Mouse (Mus musculus): ENCODE data around the gene Rnls.
"Not testable (repeated sequence)": the region's sequence is repeated elsewhere in the genome, so short reads cannot be mapped to it uniquely, and the experiment has no call there.

Rnls gene

GRCm38 (mm10) chr19:33391651-33392382 is at the start of gene Rnls:
Gene Rnls (minus strand): TSS chr19:33392295.
- DNase-seq (ENCODE audit: low read depth in 2 of 2, low spot score in 2 of 2), result peak; percentile 45 to 47

DNA sequence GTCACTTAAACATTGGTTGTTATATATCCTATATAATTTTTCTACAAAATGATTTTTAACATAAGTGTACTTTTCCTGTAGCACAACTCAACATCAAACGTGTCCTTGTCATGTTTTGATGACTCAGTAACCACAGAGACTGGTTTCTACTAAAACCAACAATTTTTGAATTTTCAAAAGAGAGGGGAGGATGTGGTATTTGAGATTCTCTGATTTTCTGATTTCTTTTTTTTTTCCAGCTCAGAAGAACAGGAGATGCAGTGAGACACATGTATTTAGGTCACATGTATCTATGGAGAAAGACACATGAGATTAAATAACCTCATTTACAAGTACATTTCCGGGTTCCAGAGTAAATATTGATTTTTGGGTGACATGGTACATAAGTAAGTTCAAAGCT is 37.4 kb upstream of the Rnls start:
- DNase-seq (ENCODE audit: low read depth in 2 of 2, low spot score in 2 of 2), result peak in 1 of 2 experiments; percentile 3

DNA sequence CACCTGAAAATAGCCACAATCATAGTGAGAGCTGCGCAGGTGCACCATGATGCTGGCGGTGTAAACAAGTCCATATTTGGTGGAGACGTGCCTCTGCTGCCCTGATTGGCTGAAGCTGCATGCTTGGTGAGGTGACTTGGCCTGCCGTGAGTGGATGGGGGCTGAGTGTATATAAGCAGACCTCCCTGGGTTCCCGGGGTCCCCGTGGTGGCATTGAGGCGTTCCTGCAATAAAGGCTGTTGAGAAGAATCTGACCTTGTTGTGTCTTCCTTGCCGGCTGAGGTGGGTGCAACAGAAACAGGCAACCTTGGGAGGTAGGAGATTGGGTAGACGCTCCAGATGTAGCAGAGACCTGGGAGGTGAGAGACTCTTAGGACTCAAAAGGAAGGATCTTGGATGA is 27.3 kb upstream of the Rnls start:
- not testable (repeated sequence) for DNase-seq (ENCODE audit: low read depth in 2 of 2, low spot score in 2 of 2)

DNA sequence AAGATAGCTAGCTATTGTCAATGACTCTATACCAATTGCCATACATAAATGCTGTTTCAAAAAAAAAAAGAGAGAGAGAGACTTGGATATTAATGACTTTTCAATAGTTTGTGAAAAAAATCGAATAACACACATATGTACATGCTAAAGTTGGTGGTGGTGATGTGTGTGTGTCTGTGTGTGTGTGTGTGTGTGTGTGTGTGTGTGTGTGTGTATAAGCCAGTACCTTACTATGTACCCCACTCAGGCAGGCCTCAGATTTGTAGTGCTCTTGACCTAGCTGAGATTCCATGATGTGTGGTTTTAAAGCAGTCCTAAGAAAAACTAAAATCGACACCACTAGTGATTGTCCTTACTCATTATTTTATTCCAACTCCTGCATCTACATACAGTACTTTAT is 11.3 kb downstream of the Rnls start:
- no peak for DNase-seq (ENCODE audit: low read depth in 2 of 2, low spot score in 2 of 2)

GRCm38 (mm10) chr19:33380386-33380785 is 11.7 kb downstream of the Rnls start:
- peak in 1 of 2 experiments; percentile 5 for DNase-seq (ENCODE audit: low read depth in 2 of 2, low spot score in 2 of 2)

GRCm38 (mm10) chr19:33368808-33369207 is 23.3 kb downstream of the Rnls start:
- DNase-seq (ENCODE audit: low read depth in 2 of 2, low spot score in 2 of 2), result no peak

DNA sequence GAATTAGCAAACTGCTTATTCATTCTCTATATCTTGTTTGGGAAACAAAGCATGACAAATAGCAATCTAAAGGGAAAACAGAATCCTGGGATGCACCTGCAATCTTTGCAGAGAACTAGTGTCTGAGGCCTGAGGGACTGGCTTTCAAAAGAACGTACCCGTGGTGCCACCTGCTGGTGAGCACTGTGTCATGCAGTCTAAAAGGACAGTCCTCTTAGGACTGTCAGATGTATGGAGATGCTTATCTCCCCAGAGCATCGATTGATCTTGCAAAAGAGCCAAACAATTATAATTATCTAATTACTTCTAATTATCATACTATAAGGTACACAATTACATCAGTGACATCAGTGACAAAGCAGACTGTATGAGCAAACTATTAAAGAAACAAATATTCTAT is 25.4 kb downstream of the Rnls start:
- DNase-seq (ENCODE audit: low read depth in 2 of 2, low spot score in 2 of 2), result peak; percentile 40 to 65

DNA sequence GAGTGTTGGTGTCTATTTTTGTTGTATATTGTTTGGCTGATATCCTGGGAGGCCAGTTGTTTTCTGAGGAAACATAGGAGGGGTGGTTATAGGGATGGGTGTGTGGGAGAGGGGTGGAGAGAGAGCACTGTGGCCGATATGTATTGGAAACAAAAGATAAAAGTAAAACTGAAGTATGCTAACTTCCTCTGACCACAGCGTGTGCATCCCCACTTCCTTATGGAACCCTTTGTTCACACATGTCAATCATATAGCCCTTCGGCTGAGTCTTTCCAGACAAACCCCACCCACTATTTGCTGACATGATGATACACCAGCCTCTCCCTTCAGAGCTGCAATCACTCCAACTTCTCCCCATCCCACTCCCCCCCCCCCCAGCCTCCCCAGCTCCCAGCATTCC is 35.1 kb downstream of the Rnls start:
- DNase-seq (ENCODE audit: low read depth in 2 of 2, low spot score in 2 of 2), result no peak

GRCm38 (mm10) chr19:33340119-33340518 is 52.0 kb downstream of the Rnls start:
- DNase-seq (ENCODE audit: low read depth in 2 of 2, low spot score in 2 of 2), result no peak

- no peak for DNase-seq (ENCODE audit: low read depth in 2 of 2, low spot score in 2 of 2)
Measured at GRCm38 (mm10) chr19:33326706-33327641, 65.1 kb downstream of the Rnls start.

GRCm38 (mm10) chr19:33318785-33319184 is 73.3 kb downstream of the Rnls start:
- no peak for DNase-seq (ENCODE audit: low read depth in 2 of 2, low spot score in 2 of 2)

- DNase-seq (ENCODE audit: low read depth in 2 of 2, low spot score in 2 of 2), result no peak
Measured at GRCm38 (mm10) chr19:33317130-33317529, 75.0 kb downstream of the Rnls start.

GRCm38 (mm10) chr19:33299726-33300292 is 92.3 kb downstream of the Rnls start:
- no peak for DNase-seq (ENCODE audit: low read depth in 2 of 2, low spot score in 2 of 2)

DNA sequence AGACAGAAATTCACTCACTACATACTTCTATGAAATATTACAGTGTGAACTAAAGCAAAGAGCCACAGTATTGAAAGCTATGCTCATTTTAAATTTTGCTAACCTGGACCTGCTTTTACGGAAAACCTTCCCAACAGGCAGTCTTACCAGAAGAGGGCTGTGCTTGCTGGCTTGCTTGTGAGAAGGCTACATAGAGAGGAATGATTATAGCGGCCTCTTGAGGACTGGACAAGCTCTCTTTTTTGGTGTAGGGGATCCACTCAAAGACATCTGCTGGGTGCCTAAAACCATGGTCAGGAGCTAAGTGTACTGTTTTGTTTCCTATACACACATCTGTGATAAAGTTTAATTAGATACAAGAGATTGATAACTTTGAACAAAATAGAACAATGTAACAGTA is 95.8 kb downstream of the Rnls start:
- no peak for DNase-seq (ENCODE audit: low read depth in 2 of 2, low spot score in 2 of 2)

GRCm38 (mm10) chr19:33282985-33283384 is 109.1 kb downstream of the Rnls start:
- DNase-seq (ENCODE audit: low read depth in 2 of 2, low spot score in 2 of 2), result no peak

DNA sequence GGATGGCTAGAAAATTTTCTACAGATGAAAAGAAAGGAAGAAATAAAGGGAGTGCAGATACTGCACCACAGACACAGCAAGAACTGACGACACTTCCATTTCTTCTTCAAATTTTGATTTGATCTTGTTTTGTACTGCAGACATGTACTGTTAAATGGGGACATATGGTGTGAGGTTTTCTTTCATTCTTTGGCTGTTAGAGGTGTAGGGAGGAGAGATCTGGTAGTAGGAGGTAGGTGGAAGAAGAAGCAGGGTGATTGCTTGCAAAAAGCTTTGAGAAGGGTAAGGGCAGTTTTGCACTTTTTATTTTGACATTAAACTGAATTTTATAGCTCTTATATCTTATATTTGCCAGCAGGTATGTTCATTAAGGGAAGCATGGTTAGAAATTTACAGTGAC is 115.7 kb downstream of the Rnls start:
- no peak for DNase-seq (ENCODE audit: low read depth in 2 of 2, low spot score in 2 of 2)

- DNase-seq (ENCODE audit: low read depth in 2 of 2, low spot score in 2 of 2), result no peak
Measured at GRCm38 (mm10) chr19:33273676-33274075, 118.4 kb downstream of the Rnls start.

DNA sequence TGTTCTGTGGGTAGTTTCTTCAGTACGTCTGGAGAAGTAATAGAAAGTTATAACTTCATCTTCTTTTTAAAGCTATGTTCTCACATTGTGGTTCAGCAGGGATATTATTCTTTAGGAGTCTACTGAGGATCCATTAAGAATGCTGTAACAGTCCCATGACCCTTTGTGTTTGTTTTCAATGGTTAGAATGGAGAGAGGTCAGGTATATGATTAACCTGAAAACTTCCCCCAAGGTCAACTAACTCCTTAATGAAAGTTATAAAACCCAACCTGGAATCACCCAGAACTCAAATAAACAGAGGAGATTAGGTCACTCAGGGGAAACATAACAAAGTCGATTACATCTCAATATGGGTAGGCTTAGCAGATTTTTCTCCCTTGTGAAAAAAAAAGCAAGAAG is 120.5 kb downstream of the Rnls start:
- no peak for DNase-seq (ENCODE audit: low read depth in 2 of 2, low spot score in 2 of 2)

- DNase-seq (ENCODE audit: low read depth in 2 of 2, low spot score in 2 of 2), result no peak
Measured at GRCm38 (mm10) chr19:33270231-33270630, 121.9 kb downstream of the Rnls start.

DNA sequence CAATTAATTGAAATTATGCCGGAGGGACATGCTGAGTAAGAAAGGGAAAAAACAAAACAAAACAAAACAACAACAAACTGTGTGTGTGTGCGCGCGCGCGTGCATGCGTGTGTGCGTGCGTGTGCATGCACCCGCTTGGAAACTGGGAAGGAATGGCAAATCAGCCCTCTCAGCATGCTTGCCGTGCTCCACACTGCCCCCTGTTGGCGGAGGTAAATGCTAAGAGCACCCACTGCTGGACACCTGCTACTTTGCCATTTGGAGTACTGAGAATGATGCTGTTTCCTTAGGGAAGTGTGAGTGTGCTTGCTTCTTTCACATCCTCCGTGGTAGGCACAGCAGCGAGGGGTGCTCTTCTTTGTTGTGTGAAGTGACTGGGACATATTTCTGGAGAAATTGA is 124.1 kb downstream of the Rnls start:
- peak; percentile 16 to 47 for DNase-seq (ENCODE audit: low read depth in 2 of 2, low spot score in 2 of 2)

DNA sequence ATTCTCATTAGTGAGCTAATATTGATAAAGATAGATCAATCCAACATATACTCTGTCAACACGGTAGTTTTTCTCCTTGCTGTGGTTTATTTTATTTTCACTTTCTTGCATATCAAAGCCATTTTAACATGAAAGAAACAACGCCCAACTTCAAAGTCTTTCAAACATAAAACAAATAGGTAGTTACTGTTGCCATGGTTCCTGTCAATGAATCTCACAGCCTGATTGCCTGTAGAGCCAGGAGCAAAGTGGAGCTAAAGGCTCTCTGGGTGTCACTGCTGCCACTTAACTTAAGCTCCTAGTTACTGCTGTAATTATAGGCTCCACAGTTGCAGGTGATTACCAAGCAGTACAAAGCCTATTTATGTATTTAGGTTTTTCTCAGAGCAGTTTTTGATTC is 126.8 kb downstream of the Rnls start:
- DNase-seq (ENCODE audit: low read depth in 2 of 2, low spot score in 2 of 2), result peak; percentile 2 to 35

Measured in CD8-positive naive resting alpha-beta T cell, adult 2 months (primary cell).